In genomic region chr9:67001050-67001449, GRCm38 (mm10) we compare ENCODE assay signal across 9 mouse cellular contexts. TPM values are rescaled to one million over a fixed set of nuclear protein-coding genes. Genes with fewer than 3 reads are reported as not detected.
DNase-seq lines count a peak whose midpoint lies in the region; ATAC-seq and TF ChIP-seq lines count a peak whose summit lies in the region.
"Had no signal": no experiment of that assay in that cellular context is flagged by ENCODE, and none has a peak within 500 bp of the region (broad histone marks: within the 10 kb centered on the region; RNA-seq: fewer than 3 reads in every experiment).

No protein-coding gene starts in this region.

- no peak for ATAC-seq in neural tube, embryonic 11.5 days (ENCODE audit: insufficient read depth, low FRiP score, low TSS enrichment)

- H3K27me3 ChIP-seq in neural tube, embryonic 11.5 days (ENCODE audit: control insufficient read depth, insufficient read depth, low read length): no peaks in the 10 kb centered on the region
- no peaks in the 10 kb centered on the region for H3K27me3 ChIP-seq in testis, adult 2 months (ENCODE audit: control insufficient read depth, insufficient read depth, low read length)
- H3K27me3 ChIP-seq: embryonic facial prominence, embryonic 13.5 days had no signal

- WGBS in neural tube, embryonic 11.5 days: 6% methylated on average over 6 of the region's 6 CpGs

- H3K9ac ChIP-seq in neural tube, embryonic 11.5 days (ENCODE audit: low read length): no peak overlapping the region
- H3K9ac ChIP-seq: embryonic facial prominence, embryonic 13.5 days had no signal

- H3K27ac ChIP-seq in neural tube, embryonic 11.5 days (ENCODE audit: low read depth, low read length): no peak overlapping the region
- no peak overlapping the region for H3K27ac ChIP-seq in testis, adult 2 months (ENCODE audit: control insufficient read depth, insufficient read depth, low read depth, low read length)
- H3K27ac ChIP-seq: embryonic facial prominence, embryonic 13.5 days had no signal

- H3K4me2 ChIP-seq in neural tube, embryonic 11.5 days (ENCODE audit: low read depth): no peak overlapping the region
- H3K4me2 ChIP-seq: embryonic facial prominence, embryonic 13.5 days had no signal

- TF ChIP-seq POLR2A in testis, adult 2 months (IDR thresholded peaks at IDR 0.05; ENCODE audit: control insufficient read depth, low read depth, low read length): no peak

- peak; percentile 83; the same call in 1 of the 2 replicates for TF ChIP-seq CTCF in testis, adult 2 months (IDR thresholded peaks at IDR 0.05; ENCODE audit: control insufficient read depth, insufficient read depth, insufficient replicate concordance, low read depth, low read length)

- H3K4me1 ChIP-seq in neural tube, embryonic 11.5 days (ENCODE audit: control insufficient read depth, insufficient read depth, low read length): no peaks in the 10 kb centered on the region; the same call in 1 of the 2 replicates
- no peaks in the 10 kb centered on the region for H3K4me1 ChIP-seq in testis, adult 2 months (ENCODE audit: control insufficient read depth, insufficient read depth, low read length)

- H3K36me3 ChIP-seq in neural tube, embryonic 11.5 days (ENCODE audit: control insufficient read depth, insufficient read depth, low read length): no peaks in the 10 kb centered on the region
- no peaks in the 10 kb centered on the region for H3K36me3 ChIP-seq in testis, adult 2 months (ENCODE audit: control insufficient read depth, insufficient read depth, low read length)
- H3K36me3 ChIP-seq: embryonic facial prominence, embryonic 13.5 days had no signal

- H3K9me3 ChIP-seq in neural tube, embryonic 11.5 days (ENCODE audit: control insufficient read depth, low read length): no peaks in the 10 kb centered on the region
- H3K9me3 ChIP-seq: embryonic facial prominence, embryonic 13.5 days had no signal

- DNase-seq in 3134 (ENCODE audit: extremely low read depth, insufficient read length, low spot score) (peak; percentile 82), WW6 (ENCODE audit: low read depth, low spot score) (peak; percentile 74), liver (peak; percentile 92)
- DNase-seq in cerebellum, postnatal 36 days: peak; percentile 81 to 85
- DNase-seq in gastrocnemius, postnatal 4 days (ENCODE audit: low spot score in 2 of 2): peak; percentile 43 to 82
- peak; percentile 78 to 88 for DNase-seq in kidney, adult 8-10 months
- peak; percentile 87 for DNase-seq in neural tube, embryonic 11.5 days (ENCODE audit: low spot score)

- H3K4me3 ChIP-seq in neural tube, embryonic 11.5 days (ENCODE audit: low read depth, low read length): no peak overlapping the region
- H3K4me3 ChIP-seq in testis, adult 2 months (ENCODE audit: control insufficient read depth, low read depth, low read length): no peak overlapping the region
- H3K4me3 ChIP-seq: embryonic facial prominence, embryonic 13.5 days had no signal

RNA-seq across cellular contexts. Expression of gene Lactb, which starts 25.8 kb away (rescaled TPM):
- total RNA-seq in gastrocnemius, postnatal 4 days (2021): 10 to 100 TPM; 13.5 to 17.5 TPM
- 11.7 and 11.9 TPM in 2 replicates for polyA plus RNA-seq in neural tube, embryonic 11.5 days (2014; fragmentation: Nextera tagmentation; extraction: Ambion mirVana)
- 3.9 and 5.2 TPM in 2 replicates for polyA plus RNA-seq in testis, adult 2 months (2012; rRNA removed)

RNA-seq across cellular contexts. Expression of gene Tpm1, which starts 48.2 kb away (rescaled TPM):
- 1,000 to 10,000 TPM; 7,029 to 7,975 TPM for total RNA-seq in gastrocnemius, postnatal 4 days (2021)
- 364 and 445 TPM in 2 replicates for polyA plus RNA-seq in neural tube, embryonic 11.5 days (2014; fragmentation: Nextera tagmentation; extraction: Ambion mirVana)
- 17.0 and 28.5 TPM in 2 replicates for polyA plus RNA-seq in testis, adult 2 months (2012; rRNA removed)

RNA-seq across cellular contexts. Expression of gene Rps27l, which starts 55.2 kb away (rescaled TPM):
- total RNA-seq in gastrocnemius, postnatal 4 days (2021): 100 to 1,000 TPM; 185 to 210 TPM
- 583 and 637 TPM in 2 replicates for polyA plus RNA-seq in neural tube, embryonic 11.5 days (2014; fragmentation: Nextera tagmentation; extraction: Ambion mirVana)
- polyA plus RNA-seq in testis, adult 2 months (2012; rRNA removed): 61.0 and 75.7 TPM in 2 replicates

Comparison
In these comparisons a context has a peak if more than half of its experiments do, and no peak if none do; other contexts are left out.
1. RNA of gene Tpm1, which starts 48.2 kb away (polyA plus RNA-seq): 364 to 445 TPM in neural tube, embryonic 11.5 days; 17.0 to 28.5 TPM in testis, adult 2 months; every median in the first group is over 10 times any median in the second.
2. Peak in every context shown above with its lines, with median percentiles within 50 percentile points of each other: DNase-seq.